Mouse (Mus musculus) cerebellum, adult 2 months (tissue): ENCODE results near the gene Ext2.

ENCODE experiments used
- CTCF ChIP-seq: fragments of 200-500 bp; IDR thresholded peaks from 2 replicates; pipeline ENCODE4 v1.5.1; 2011; ENCODE audit warnings: low read depth, mild to moderate bottlenecking, control low read depth, low read length, moderate library complexity, borderline replicate concordance; ENCODE audit not compliant: insufficient read depth
- POLR2A ChIP-seq: fragments of 200-500 bp; IDR thresholded peaks from 2 replicates; pipeline ENCODE4 v1.6.1; 2011; ENCODE audit warnings: low read length, control low read depth, borderline replicate concordance; ENCODE audit not compliant: insufficient read depth

GRCm38 (mm10) chr2:93706825-93707224, 115.5 kb downstream of the Ext2 start:
- TF ChIP-seq CTCF (no peak), POLR2A (no peak)
